ENCODE assay signal across 18 mouse cellular contexts in the genomic region with DNA sequence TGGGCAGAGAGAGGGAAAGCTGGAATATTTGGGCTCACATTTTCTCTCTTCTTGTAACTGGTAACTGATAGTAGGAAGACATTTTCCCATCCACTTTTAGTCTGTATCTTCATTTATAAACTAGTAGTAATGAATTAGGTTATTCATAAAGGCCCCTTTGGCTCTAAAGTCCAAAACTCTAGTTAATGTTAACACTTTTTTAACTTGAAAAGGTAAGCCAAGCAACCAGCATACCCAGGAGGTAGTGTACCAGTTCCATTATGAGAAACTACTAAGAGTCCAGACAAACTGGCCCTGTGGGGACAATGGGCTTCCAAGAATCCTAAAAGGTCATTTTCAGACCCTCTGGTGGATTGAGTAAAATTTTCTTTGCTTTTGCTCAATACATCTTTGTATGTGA.
"Had no signal": no experiment of that assay in that cellular context is flagged by ENCODE, and none has a peak within 500 bp of the region (broad histone marks: within the 10 kb centered on the region; RNA-seq: fewer than 3 reads in every experiment).

No protein-coding gene starts in this region.

- ATAC-seq: midbrain, embryonic 16.5 days had no signal

- H3K27me3 ChIP-seq: midbrain, embryonic 12.5 days; neural tube, embryonic 13.5 days; neural tube, embryonic 15.5 days had no signal

- H3K27ac ChIP-seq: midbrain, embryonic 10.5 days; midbrain, embryonic 12.5 days; neural tube, embryonic 13.5 days; neural tube, embryonic 15.5 days had no signal

- H3K9me3 ChIP-seq: midbrain, embryonic 10.5 days; midbrain, embryonic 12.5 days; neural tube, embryonic 13.5 days; neural tube, embryonic 15.5 days had no signal

- H3K9ac ChIP-seq: lung, embryonic 14.5 days; midbrain, embryonic 12.5 days; neural tube, embryonic 13.5 days; neural tube, embryonic 15.5 days had no signal

- H3K4me1 ChIP-seq: midbrain, embryonic 10.5 days; midbrain, embryonic 12.5 days; neural tube, embryonic 13.5 days; neural tube, embryonic 15.5 days had no signal

- DNase-seq: lung, embryonic 14.5 days; lung, postnatal 10 days; lung, postnatal 4 days; midbrain, embryonic 14.5 days; retina, postnatal 1 day; right cerebral cortex, adult 18-20 months; right cerebral cortex, postnatal 25 days; right cerebral cortex, postnatal 4 days; spleen, adult 18-20 months; thymus, adult 18-20 months; thymus, postnatal 14 days; thymus, postnatal 36 days had no signal

- H3K4me2 ChIP-seq: lung, embryonic 14.5 days; midbrain, embryonic 12.5 days; neural tube, embryonic 13.5 days; neural tube, embryonic 15.5 days had no signal

- H3K4me3 ChIP-seq: midbrain, embryonic 10.5 days; midbrain, embryonic 12.5 days; myocyte; neural tube, embryonic 13.5 days; neural tube, embryonic 15.5 days had no signal

- H3K36me3 ChIP-seq: midbrain, embryonic 10.5 days; midbrain, embryonic 12.5 days; neural tube, embryonic 13.5 days; neural tube, embryonic 15.5 days had no signal
